Comparison of ENCODE assay signal across 20 mouse cellular contexts in the genomic region with DNA sequence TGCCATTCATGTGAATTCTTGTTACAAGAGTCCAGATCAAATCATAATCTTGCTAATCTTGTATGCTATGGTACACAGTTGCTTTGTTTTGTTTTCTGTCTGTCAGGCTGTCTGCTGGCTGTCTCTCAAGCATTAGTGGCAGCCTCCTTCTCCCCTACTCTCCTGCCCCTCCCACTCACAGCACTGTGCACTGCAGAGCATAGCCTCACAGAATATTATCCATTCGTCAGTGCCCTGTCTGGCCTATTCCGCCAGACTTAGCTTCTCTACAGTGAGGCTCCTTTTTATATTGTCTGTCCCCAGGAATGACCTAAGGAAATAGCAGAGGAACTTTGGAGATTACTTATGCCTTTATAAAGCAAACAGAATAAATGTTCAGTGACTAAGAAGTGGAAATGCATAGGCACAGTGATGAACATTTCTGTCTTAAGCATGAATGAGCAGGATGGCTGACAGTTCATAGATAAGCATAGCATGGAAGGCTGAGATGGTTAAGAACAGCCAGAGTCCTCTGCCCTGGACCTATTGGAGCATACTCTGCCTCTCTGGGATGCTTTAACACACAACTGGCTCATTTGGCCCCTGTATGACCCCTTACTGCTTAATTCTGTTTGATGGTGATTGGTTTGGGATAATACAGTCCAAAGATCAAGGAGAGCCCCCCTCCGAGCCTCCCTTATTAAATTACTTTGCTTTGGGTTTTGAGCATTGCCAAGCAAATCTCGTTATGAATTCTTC.
DNase-seq lines count a peak whose midpoint lies in the region; ATAC-seq lines count a peak whose summit lies in the region.
"Had no signal": no experiment of that assay in that cellular context is flagged by ENCODE, and none has a peak within 500 bp of the region (broad histone marks: within the 10 kb centered on the region; RNA-seq: fewer than 3 reads in every experiment).

No protein-coding gene starts in this region.

- no peaks in the 10 kb centered on the region for H3K9me3 ChIP-seq in midbrain, embryonic 13.5 days
- no peaks in the 10 kb centered on the region for H3K9me3 ChIP-seq in midbrain, embryonic 16.5 days (replicated peaks; ENCODE audit: control insufficient read depth, low read length, poor library complexity, severe bottlenecking)
- no peaks in the 10 kb centered on the region for H3K9me3 ChIP-seq in hindbrain, embryonic 16.5 days (ENCODE audit: control insufficient read depth, low read length)
- H3K9me3 ChIP-seq: forebrain, embryonic 15.5 days; G1E; heart, embryonic 12.5 days; limb, embryonic 13.5 days had no signal

- H3K4me2 ChIP-seq in midbrain, embryonic 13.5 days (replicated peaks), result no peak overlapping the region
- no peak overlapping the region for H3K4me2 ChIP-seq in midbrain, embryonic 16.5 days (ENCODE audit: low read length)
- no peak overlapping the region for H3K4me2 ChIP-seq in hindbrain, embryonic 16.5 days (ENCODE audit: low read length)
- H3K4me2 ChIP-seq: forebrain, embryonic 15.5 days; heart, embryonic 12.5 days; limb, embryonic 13.5 days had no signal

- H3K36me3 ChIP-seq in midbrain, embryonic 13.5 days, result no peaks in the 10 kb centered on the region
- no peaks in the 10 kb centered on the region for H3K36me3 ChIP-seq in midbrain, embryonic 16.5 days (ENCODE audit: control insufficient read depth, insufficient read depth, low read length)
- no peaks in the 10 kb centered on the region for H3K36me3 ChIP-seq in hindbrain, embryonic 16.5 days (ENCODE audit: control insufficient read depth, insufficient read depth, low read length)
- H3K36me3 ChIP-seq: forebrain, embryonic 15.5 days; G1E; heart, embryonic 12.5 days; limb, embryonic 13.5 days had no signal

- H3K27ac ChIP-seq in midbrain, embryonic 13.5 days, result no peak overlapping the region
- no peak overlapping the region for H3K27ac ChIP-seq in midbrain, embryonic 16.5 days (ENCODE audit: low read length)
- H3K27ac ChIP-seq in hindbrain, embryonic 16.5 days (ENCODE audit: low read depth, low read length), result no peak overlapping the region
- H3K27ac ChIP-seq: forebrain, embryonic 15.5 days; limb, embryonic 13.5 days; liver, embryonic 14.5 days had no signal

- H3K4me3 ChIP-seq in midbrain, embryonic 13.5 days (replicated peaks), result no peak overlapping the region
- H3K4me3 ChIP-seq in midbrain, embryonic 16.5 days (ENCODE audit: low read depth, low read length), result no peak overlapping the region
- H3K4me3 ChIP-seq in hindbrain, embryonic 16.5 days (ENCODE audit: low read length), result no peak overlapping the region
- H3K4me3 ChIP-seq: forebrain, embryonic 15.5 days; heart, embryonic 12.5 days; limb, embryonic 13.5 days had no signal

- WGBS in midbrain, embryonic 13.5 days, result 24% methylated on average over 4 of the region's 4 CpGs
- WGBS in midbrain, embryonic 16.5 days, result 31% methylated on average over 4 of the region's 4 CpGs
- 41% methylated on average over 4 of the region's 4 CpGs for WGBS in hindbrain, embryonic 16.5 days

- DNase-seq in embryo, embryonic 9.5 days (ENCODE audit: extremely low spot score), result peak; percentile 1
- DNase-seq in frontal cortex, postnatal 14 days (ENCODE audit: low spot score in 2 of 2), result no peak
- DNase-seq in natural killer cell, adult 2 months (ENCODE audit: low spot score in 2 of 2), result no peak
- DNase-seq: cerebellum, adult 11 months; cerebellum, postnatal 36 days; kidney, adult 18-20 months; kidney, postnatal 25 days; layer of hippocampus, adult 9-11 months; right cerebral cortex, postnatal 14 days had no signal

- ATAC-seq in midbrain, embryonic 13.5 days, result peak; percentile 67; the same call in 1 of the 2 replicates
- no peak for ATAC-seq in midbrain, embryonic 16.5 days
- ATAC-seq in hindbrain, embryonic 16.5 days, result peak; percentile 68
- no peak for ATAC-seq in inflammation-experienced regulatory T-cells, adult 6 months
- ATAC-seq: CD4-positive, CD25-positive, alpha-beta regulatory T cell, adult 4 months; forebrain, embryonic 15.5 days; lung, postnatal 0 days had no signal

- no peak overlapping the region for H3K9ac ChIP-seq in midbrain, embryonic 13.5 days (replicated peaks)
- H3K9ac ChIP-seq in midbrain, embryonic 16.5 days (ENCODE audit: low read depth, low read length), result no peak overlapping the region
- H3K9ac ChIP-seq in hindbrain, embryonic 16.5 days (ENCODE audit: low read depth, low read length), result no peak overlapping the region
- H3K9ac ChIP-seq: forebrain, embryonic 15.5 days; heart, embryonic 12.5 days; limb, embryonic 13.5 days; liver, embryonic 14.5 days had no signal

- no peaks in the 10 kb centered on the region for H3K27me3 ChIP-seq in midbrain, embryonic 13.5 days
- H3K27me3 ChIP-seq in midbrain, embryonic 16.5 days (ENCODE audit: control insufficient read depth, insufficient read depth, low read depth, low read length), result no peaks in the 10 kb centered on the region
- H3K27me3 ChIP-seq in hindbrain, embryonic 16.5 days (replicated peaks; ENCODE audit: control insufficient read depth, insufficient read depth, low read length), result no peaks in the 10 kb centered on the region
- H3K27me3 ChIP-seq: forebrain, embryonic 15.5 days; heart, embryonic 12.5 days; limb, embryonic 13.5 days had no signal

- peaks cover 11% of the 10 kb centered on the region for H3K4me1 ChIP-seq in midbrain, embryonic 13.5 days (replicated peaks)
- 0 out of 2 replicates have a peak, but pooled peaks cover 2% of the 10 kb centered on the region for H3K4me1 ChIP-seq in midbrain, embryonic 16.5 days (ENCODE audit: control insufficient read depth, insufficient read depth, low read length)
- no peaks in the 10 kb centered on the region for H3K4me1 ChIP-seq in hindbrain, embryonic 16.5 days (ENCODE audit: control insufficient read depth, insufficient read depth, low read depth, low read length)
- H3K4me1 ChIP-seq: forebrain, embryonic 15.5 days; heart, embryonic 12.5 days; limb, embryonic 13.5 days had no signal

Comparison
In these comparisons a context has a peak if more than half of its experiments do, and no peak if none do; other contexts are left out.
1. ATAC-seq: peak in midbrain, embryonic 13.5 days (single experiment) and hindbrain, embryonic 16.5 days (single experiment); none in midbrain, embryonic 16.5 days (single experiment) and inflammation-experienced regulatory T-cells, adult 6 months (single experiment).